Mouse (Mus musculus): Measurements from ENCODE around the gene Abcf3.

GRCm38 (mm10) chr16:20600511-20600910 lies 52.1 kb downstream of the Abcf3 start:
- TF ChIP-seq GABPA (IDR thresholded peaks at IDR 0.05; ENCODE audit: low read depth, low read length) (no peak), ZNF384 (IDR thresholded peaks at IDR 0.05; ENCODE audit: low read depth, low read length) (no peak), CTCF (IDR thresholded peaks at IDR 0.05 in 2 of 3, conservative IDR thresholded peaks at IDR 0.05 in 1 of 3; ENCODE audit: control insufficient read depth in 1 of 3, insufficient read depth in 1 of 3, low read depth in 2 of 3, low read length in 3 of 3, poor library complexity in 1 of 3, severe bottlenecking in 1 of 3) (no peak)

Measured in MEL (cell line).